In genomic region chr3:87970939-87971488, GRCm38 (mm10) we compare ENCODE assay signal across 8 mouse cellular contexts. TPM values are rescaled to one million over a fixed set of nuclear protein-coding genes. Genes with fewer than 3 reads are reported as not detected.
DNase-seq lines count a peak whose midpoint lies in the region; ATAC-seq and TF ChIP-seq lines count a peak whose summit lies in the region.

TSS of gene Nes (plus strand) at chr3:87971078.

- 0 out of 2 replicates have a peak, but pooled peaks have one; percentile 39 for TF ChIP-seq POLR2A in cortical plate, adult 2 months (IDR thresholded peaks at IDR 0.05; ENCODE audit: extremely low read depth, insufficient read depth, low read length)
- TF ChIP-seq POLR2A in heart, adult 2 months (IDR thresholded peaks at IDR 0.05; ENCODE audit: insufficient read depth, low read depth, low read length) = peak; percentile 93

- TF ChIP-seq EP300 in heart, adult 2 months (IDR thresholded peaks at IDR 0.05; ENCODE audit: insufficient read depth, low read depth, low read length) = peak; percentile 42; the same call in 1 of the 2 replicates

- WGBS in heart, adult 2 months = under 1% methylated on average over 44 of the region's 44 CpGs
- WGBS in lung, embryonic 14.5 days = under 1% methylated on average over 44 of the region's 44 CpGs

- H3K4me2 ChIP-seq in lung, embryonic 14.5 days = peak within 1 kb of the TSS; percentile 96

- peak within 1 kb of the TSS; percentile 3; the same call in 1 of the 2 replicates for H3K4me3 ChIP-seq in cortical plate, adult 2 months (ENCODE audit: insufficient read depth, low read length)
- H3K4me3 ChIP-seq in heart, adult 2 months = peak within 1 kb of the TSS; percentile 74
- peak within 1 kb of the TSS; percentile 66 for H3K4me3 ChIP-seq in lung, embryonic 14.5 days (ENCODE audit: low read depth, low read length)

- H3K9me3 ChIP-seq in lung, embryonic 14.5 days (ENCODE audit: low read depth, low read length) = no peaks in the 10 kb centered on the region

- H3K4me1 ChIP-seq in cortical plate, adult 2 months (ENCODE audit: control insufficient read depth, insufficient read depth, low read length) = peaks cover 2% of the 10 kb centered on the region; the same call in 1 of the 2 replicates
- H3K4me1 ChIP-seq in heart, adult 2 months (ENCODE audit: control insufficient read depth, insufficient read depth, low read length) = peaks cover 7% of the 10 kb centered on the region
- H3K4me1 ChIP-seq in lung, embryonic 14.5 days (ENCODE audit: insufficient read depth) = peaks cover 34% of the 10 kb centered on the region

- peak; percentile 80 for ATAC-seq in lung, embryonic 14.5 days (ENCODE audit: insufficient read depth)

- H3K36me3 ChIP-seq in heart, adult 2 months (ENCODE audit: control insufficient read depth, insufficient read depth, low read length) = no peaks in the 10 kb centered on the region
- H3K36me3 ChIP-seq in lung, embryonic 14.5 days (ENCODE audit: insufficient read depth) = peaks cover 13% of the 10 kb centered on the region; the same call in 1 of the 2 replicates

- no peaks in the 10 kb centered on the region for H3K27me3 ChIP-seq in heart, adult 2 months (ENCODE audit: control insufficient read depth, insufficient read depth, low read length)
- H3K27me3 ChIP-seq in lung, embryonic 14.5 days (ENCODE audit: insufficient read depth, low read length) = no peaks in the 10 kb centered on the region

- H3K79me2 ChIP-seq in heart, adult 2 months (replicated peaks; ENCODE audit: control insufficient read depth, insufficient read depth, low read length) = no peaks in the 10 kb centered on the region

- peak within 1 kb of the TSS; percentile 72 for H3K9ac ChIP-seq in heart, adult 2 months (ENCODE audit: low read depth, low read length)
- peak within 1 kb of the TSS; percentile 73 for H3K9ac ChIP-seq in lung, embryonic 14.5 days

- intact Hi-C loops in heart, adult 2 months (cut with DNase I) = loop anchor here (1.0 to 10.0 kb wide), 3 partner anchors 16 to 206 kb away; no protein-coding TSS in a partner anchor

- H3K27ac ChIP-seq in cortical plate, adult 2 months (ENCODE audit: insufficient read depth, low read length) = 0 out of 2 replicates have a peak within 1 kb of the TSS, but pooled peaks have one; percentile 50
- peak within 1 kb of the TSS; percentile 83 for H3K27ac ChIP-seq in heart, adult 2 months
- peak within 1 kb of the TSS; percentile 84 for H3K27ac ChIP-seq in lung, embryonic 14.5 days (ENCODE audit: low read depth)

- TF ChIP-seq CTCF in cortical plate, adult 2 months (IDR thresholded peaks at IDR 0.05; ENCODE audit: extremely low read depth, insufficient read depth, low read length) = no peak
- TF ChIP-seq CTCF in heart, adult 2 months (IDR thresholded peaks at IDR 0.05) = no peak
- no peak for TF ChIP-seq CTCF in lung, embryonic 14.5 days (IDR thresholded peaks at IDR 0.05; ENCODE audit: low read depth)

- peak; percentile 40 for DNase-seq in gastrocnemius, adult 18-20 months (ENCODE audit: low spot score)
- DNase-seq in gastrocnemius, adult 8-10 months (ENCODE audit: low spot score in 2 of 2) = no peak
- DNase-seq in heart, adult 2 months = peak; percentile 83 to 84
- peak; percentile 47 for DNase-seq in kidney, adult 11 months
- DNase-seq in lung, embryonic 14.5 days = peak; percentile 96
- DNase-seq in retina, postnatal 1 day = peak; percentile 92
- no peak for DNase-seq in layer of hippocampus, postnatal 14 days (ENCODE audit: low spot score in 2 of 2)

RNA-seq across cellular contexts. Expression of gene Nes, which starts in this region (rescaled TPM):
- total RNA-seq in gastrocnemius, adult 18-20 months (2021) = 10 to 100 TPM; 10.8 to 24.9 TPM
- total RNA-seq in gastrocnemius, adult 8-10 months (2022) = 10 to 100 TPM in 2 of 4 experiments, 1 to 10 TPM in 2; 8.7 to 18.0 (median 12.0) TPM
- 3.1 and 3.6 TPM in 2 replicates for polyA plus RNA-seq in cortical plate, adult 2 months (2012; rRNA removed)
- total RNA-seq in heart, adult 2 months (2021) = 10 to 100 TPM; 14.7 to 22.8 TPM
- 6.2 and 10.0 TPM in 2 replicates for polyA plus RNA-seq in heart, adult 2 months (2012; rRNA removed)
- 24.6 and 27.1 TPM in 2 replicates for polyA plus RNA-seq in lung, embryonic 14.5 days (2014; fragmentation: Nextera tagmentation; extraction: Ambion mirVana)
- total RNA-seq in layer of hippocampus, postnatal 14 days (2021) = 10 to 100 TPM in 1 of 2 experiments, 1 to 10 TPM in 1; 9.0 to 11.0 TPM

Comparison
In these comparisons a context has a peak if more than half of its experiments do, and no peak if none do; other contexts are left out.
1. DNase-seq: peak in gastrocnemius, adult 18-20 months (single experiment), heart, adult 2 months (2 of 2), kidney, adult 11 months (single experiment), lung, embryonic 14.5 days (single experiment) and retina, postnatal 1 day (single experiment); none in gastrocnemius, adult 8-10 months (0 of 2) and layer of hippocampus, postnatal 14 days (0 of 2).
2. H3K4me3 ChIP-seq: peak in every context shown above with its lines; median percentile 74 in heart, adult 2 months; 66 in lung, embryonic 14.5 days; 3 in cortical plate, adult 2 months.
3. Peak in every context shown above with its lines, with median percentiles within 50 percentile points of each other: H3K27ac ChIP-seq.